Mouse (Mus musculus): ENCODE measurements around the gene Myo1e. TPM values are rescaled to one million over a fixed set of nuclear protein-coding genes. Genes with fewer than 3 reads are reported as not detected.

Gene Myo1e
- total RNA-seq, 2 experiments from 2014 or later: not detected

DNA sequence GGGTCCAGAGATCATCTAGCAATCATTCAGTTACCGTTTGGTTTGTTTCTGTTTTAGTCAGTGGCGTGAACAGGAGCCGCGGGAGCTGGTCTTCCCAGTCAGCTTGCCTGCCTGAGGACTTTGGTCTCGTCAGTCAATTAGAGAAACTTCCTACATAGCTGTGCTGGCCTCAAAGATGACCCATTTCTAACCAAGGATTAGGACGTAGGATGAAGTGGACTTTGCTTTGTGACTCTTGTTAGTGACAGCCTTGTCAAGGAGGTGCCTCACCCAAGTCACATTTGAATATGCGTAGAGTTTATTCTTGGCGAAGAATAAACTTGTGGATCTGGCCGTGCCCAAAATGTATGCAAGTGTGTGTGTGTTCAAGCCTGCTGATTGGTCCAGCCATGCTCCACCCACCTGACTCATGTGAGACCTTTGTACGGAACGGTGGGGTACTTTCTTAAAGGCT, 70.4 kb downstream of the Myo1e start:
- ATAC-seq (replicated peaks; ENCODE audit: poor library complexity): no peak

DNA sequence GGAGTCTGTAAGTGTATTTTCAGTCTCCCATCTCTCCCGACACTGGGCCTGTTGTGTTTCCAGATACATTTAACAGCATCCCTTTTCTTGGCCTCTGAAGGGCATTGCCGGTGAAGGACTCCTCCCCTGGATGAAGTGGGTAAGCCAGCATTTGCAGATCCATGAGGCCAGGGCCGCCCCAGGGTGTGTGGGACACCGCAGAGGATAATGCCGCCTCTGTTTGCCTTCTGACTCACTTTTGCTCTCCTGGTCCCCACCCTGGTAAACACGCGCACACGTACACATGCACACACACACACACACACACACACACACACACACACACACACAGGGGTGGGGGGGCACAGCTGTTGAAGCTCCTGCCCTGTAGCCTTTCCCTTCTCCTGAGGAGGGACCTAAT, 74.3 kb downstream of the Myo1e start:
- ATAC-seq (replicated peaks; ENCODE audit: poor library complexity): no peak

DNA sequence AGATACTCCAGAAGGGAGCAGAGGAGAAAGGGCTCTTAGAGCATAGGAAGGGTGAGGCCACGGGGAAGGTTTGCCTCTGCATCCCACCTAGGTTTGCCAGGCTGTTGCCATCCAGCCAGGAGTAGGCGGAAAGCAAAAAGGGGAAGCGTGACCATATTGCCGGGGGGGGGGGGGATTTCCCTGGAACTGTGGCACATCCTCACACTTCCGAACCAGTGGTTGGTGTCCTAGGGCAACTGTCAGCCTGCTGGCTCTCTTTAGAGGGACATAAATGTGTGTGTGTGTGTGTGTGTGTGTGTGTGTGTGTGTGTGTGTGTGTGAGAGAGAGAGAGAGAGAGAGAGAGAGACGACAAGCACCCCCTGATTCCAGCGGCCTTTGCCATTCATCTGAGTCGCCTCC, 75.0 kb downstream of the Myo1e start:
- ATAC-seq (replicated peaks; ENCODE audit: poor library complexity): peak; percentile 59

DNA sequence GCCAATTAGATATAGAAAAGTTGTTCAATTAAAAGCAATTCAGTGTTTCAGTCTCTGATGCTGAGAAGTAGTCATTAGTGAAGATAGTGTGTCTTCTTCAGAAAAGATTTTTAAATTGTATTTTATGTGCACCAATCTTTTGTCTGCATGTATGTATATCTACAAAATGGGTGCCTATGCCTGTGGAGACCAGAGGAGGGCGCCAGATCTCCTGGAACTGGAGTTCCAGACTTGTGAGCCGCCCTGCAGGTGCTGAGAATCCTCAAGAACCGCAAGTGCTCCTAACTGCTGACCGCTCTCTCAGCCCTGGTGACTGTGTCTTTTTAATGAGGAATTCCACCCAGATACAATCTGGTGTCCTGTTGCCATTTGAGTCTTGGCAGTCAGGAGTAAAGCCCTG, 76.0 kb downstream of the Myo1e start:
- no peak for ATAC-seq (replicated peaks; ENCODE audit: poor library complexity)

DNA sequence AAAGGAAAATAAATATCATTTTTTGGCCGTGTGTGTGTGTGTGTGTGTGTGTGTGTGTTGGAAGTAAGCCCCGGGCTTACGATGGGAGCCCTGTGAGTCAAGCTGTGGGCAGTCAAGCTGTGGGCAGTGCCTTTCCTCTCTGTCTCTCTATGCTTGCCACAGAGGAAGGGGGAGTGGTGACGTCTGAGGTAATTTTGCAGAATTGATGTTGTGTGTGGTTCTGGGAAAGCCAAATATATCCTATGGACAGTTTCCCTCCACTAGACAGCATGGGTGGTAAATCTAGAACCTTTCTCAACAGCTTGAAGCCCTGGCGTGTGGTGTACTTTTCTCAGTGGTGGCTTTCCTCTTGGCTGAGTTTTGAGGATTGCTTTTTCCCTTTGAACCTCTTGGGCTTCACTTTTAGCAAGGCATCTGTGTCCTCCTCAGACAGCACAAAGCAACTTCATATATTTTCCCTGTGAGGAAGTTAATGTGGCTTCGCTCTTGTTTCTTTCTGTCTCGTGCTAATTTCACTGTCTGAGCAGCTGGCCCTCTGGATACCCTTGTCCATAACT, 77.5 kb downstream of the Myo1e start:
- peak; percentile 91 for ATAC-seq (replicated peaks; ENCODE audit: poor library complexity)

DNA sequence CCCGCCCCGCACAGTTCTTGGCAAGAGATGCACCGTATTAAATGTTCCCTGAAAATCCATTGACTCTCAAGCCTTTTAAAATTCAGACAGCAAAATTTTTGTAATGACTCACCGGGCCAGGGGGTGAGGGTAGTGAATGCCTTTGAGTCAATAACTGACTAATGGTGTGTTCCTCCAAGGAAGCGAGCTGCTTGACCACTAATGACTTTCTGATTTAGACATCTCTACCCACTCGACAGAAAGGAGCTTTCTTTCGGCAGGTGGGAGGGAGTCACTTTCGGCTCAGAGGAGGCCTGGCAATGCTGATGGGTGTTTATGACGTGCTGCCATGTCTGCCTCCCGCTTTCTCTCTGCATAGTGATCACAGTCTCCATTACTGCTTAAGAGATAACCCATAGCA, 83.6 kb downstream of the Myo1e start:
- ATAC-seq (replicated peaks; ENCODE audit: poor library complexity): no peak

DNA sequence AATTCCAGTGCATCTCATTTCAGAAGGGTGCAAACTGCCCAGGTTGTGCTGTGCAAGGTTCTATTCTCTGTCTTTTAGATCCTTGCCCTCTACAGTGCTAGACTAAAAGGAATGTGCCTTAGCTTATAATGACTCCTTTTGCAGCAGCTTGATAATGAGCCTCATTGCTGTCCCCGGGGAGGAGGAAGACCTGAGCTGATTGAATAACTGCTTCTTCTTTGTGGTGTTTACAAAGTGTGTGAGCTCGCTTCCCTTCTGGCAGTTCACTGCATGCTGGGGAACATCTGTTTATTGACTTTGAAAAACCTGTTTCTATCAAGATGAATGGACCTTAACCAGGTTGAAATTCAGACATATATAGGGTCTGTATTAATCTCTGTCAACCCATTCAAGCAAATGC, 89.8 kb downstream of the Myo1e start:
- ATAC-seq (replicated peaks; ENCODE audit: poor library complexity): no peak

DNA sequence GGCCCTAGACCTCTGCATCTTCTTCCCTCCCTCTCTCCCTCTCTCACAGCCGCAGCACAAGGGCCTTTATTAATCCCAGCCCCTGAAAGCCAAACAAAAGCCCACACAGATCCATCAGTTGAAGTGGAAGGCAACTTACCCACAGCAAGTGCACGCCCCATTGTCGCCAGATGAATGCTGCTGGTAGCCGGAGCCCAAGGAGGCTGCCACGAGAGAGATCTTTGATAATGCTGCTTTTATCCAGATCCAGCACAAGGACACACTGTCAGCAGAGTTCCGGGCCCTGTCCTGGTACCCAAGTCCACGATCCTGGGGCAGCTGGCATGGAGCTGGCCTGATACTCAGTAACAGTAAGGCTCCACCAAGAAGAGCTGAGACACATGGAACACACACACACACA, 91.1 kb downstream of the Myo1e start:
- 0 out of 2 replicates have a peak, but pooled peaks have one; percentile 17 for ATAC-seq (replicated peaks; ENCODE audit: poor library complexity)

DNA sequence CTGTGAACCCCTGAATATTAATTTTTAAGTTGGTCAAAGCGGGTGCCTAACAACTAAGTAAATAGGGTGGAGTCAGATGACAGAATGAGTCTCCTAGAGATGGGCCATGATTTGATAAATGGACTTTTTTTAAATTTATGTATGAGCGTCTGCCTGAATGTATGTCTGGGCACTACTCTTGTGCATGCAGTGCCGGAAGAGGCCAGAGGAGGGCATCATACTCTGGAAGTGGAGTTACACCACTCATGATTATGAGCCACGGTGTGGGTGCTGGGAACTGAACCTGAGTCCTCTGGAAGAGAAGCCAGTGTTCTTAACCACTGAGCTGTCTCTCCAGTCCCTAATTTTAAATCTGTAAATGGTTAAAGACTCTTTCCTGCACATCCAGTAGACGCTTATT, 93.6 kb downstream of the Myo1e start:
- no peak for ATAC-seq (replicated peaks; ENCODE audit: poor library complexity)

DNA sequence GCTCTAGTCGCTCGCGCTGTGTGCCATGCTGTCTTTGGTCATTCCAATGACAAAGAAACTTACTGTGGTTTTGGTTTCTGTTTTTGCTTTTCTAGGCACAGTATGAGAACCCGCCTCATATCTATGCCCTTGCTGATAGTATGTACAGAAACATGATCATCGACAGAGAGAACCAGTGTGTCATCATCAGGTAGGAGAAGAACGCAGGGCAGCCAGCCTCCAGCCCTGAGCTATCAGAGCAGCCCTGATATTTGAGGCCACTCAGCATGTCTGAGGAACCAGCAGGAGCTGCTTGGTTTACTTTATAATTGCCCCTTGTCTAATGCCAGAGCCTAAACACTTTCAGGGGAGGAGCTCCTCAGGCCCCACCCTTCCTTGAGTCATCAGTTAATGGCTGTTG, 94.4 kb downstream of the Myo1e start:
- ATAC-seq (replicated peaks; ENCODE audit: poor library complexity): no peak

DNA sequence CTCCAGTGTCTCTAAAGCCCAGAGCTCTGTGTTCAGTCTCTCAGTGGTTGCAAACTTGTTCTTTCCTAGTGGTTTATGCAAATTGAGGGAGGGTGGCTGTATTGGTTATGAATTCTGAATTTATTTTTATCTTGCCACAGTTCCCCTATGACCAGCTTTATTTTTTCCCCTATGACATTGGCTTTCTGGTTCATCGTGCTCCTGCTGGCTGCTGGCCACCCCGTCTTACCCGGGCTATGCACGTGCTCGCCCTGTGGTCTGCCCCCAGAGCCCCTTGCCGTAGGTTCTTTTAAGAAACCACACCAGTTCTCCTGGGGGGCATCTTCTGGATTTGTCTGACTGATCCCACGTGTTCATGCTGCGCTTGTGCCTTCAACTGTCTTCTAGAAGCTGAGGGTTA, 97.8 kb downstream of the Myo1e start:
- no peak for ATAC-seq (replicated peaks; ENCODE audit: poor library complexity)

DNA sequence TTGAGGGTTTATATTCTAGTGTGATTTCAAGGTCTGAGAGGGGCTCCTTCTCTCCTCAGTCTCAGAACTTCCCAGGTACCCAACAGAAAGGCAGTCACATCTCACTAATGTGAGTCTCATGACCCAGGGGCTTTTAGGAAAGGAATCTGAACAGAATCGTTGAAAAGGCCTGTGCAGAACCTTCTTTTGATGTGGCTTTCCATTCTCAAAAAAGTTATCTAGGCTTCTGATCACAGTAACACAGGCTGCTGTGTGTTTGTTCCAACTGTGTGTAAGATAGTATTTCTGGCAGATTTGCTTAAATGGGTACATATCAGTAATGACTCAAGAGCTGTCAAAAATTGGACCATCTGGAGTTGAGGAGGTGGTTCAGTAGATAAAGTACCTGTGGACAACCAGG, 102.9 kb downstream of the Myo1e start:
- ATAC-seq (replicated peaks; ENCODE audit: poor library complexity): no peak

DNA sequence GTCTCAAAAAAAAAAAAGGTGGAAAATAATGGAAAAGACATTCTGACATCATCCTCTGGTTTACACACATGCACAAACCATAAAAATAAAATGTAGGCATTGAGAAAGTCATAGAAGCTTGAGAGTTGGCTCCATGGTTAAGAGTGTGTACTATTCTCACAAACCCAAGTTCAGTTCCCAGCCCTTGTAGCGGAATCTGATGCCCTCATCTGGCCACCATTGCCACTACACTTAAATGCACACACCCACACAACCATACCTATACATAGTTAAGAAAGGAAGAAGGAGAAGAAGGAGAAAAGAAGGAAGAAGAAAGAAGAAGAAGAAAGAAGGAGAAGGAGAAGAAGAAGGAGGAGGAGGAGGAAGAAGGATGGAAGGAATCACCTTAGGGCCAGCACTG, 106.9 kb downstream of the Myo1e start:
- no peak for ATAC-seq (replicated peaks; ENCODE audit: poor library complexity)

DNA sequence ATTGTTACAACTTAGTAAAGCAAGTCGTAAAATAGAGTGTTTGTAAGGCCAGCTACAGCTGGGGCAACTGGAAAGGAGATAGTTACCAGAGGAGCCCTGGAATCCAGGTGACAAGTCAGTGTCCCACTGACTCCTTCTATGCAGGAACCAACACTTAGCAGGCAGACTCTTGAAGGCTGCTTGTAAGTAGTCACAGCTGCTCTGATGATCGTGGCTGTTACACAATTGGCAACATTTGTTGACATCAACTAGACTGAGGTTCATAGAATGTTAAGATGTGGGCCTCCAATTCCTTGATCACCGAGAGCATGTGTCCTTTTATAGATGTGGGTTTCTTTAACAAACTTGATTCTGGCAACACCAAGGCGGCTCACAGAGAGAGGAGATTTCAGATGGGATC, 108.0 kb downstream of the Myo1e start:
- no peak for ATAC-seq (replicated peaks; ENCODE audit: poor library complexity)

DNA sequence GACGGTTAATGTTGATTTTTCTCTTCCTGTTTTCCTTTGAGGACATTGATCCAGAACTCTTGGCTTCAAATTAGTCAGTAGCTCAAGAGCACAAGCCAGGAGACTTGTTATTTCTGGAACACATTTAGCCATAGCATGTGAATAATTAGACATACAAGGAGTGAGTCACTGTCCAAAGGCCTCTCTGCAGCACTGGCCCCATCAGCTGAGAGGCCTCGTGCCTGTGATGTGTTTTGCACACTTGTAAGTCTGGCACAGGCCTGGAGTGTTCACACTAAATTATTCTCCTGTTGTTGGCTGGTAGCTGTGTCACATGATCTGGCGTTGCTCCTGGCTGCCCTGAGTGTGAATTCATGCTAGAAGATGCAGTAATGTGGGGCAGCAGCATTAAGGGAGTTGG, 111.5 kb downstream of the Myo1e start:
- ATAC-seq (replicated peaks; ENCODE audit: poor library complexity): no peak

DNA sequence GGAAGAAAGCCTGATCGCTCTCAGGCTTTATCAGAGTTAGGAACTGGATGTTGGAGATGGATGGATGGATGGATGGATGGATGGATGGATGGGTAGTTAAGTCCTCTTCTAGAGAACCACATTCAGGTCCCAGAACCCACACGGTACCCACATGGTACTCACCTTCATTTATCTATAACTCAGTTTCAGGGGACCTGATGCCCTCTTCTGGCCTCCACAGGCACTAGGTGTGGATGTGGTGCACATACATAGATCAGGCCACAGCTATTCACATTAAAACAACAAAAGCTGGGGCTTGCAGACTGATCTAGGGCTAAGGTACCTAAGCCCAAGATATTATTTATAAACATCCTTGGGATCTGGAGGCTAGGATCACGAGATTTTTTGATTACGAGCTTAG, 117.2 kb downstream of the Myo1e start:
- no peak for ATAC-seq (replicated peaks; ENCODE audit: poor library complexity)

DNA sequence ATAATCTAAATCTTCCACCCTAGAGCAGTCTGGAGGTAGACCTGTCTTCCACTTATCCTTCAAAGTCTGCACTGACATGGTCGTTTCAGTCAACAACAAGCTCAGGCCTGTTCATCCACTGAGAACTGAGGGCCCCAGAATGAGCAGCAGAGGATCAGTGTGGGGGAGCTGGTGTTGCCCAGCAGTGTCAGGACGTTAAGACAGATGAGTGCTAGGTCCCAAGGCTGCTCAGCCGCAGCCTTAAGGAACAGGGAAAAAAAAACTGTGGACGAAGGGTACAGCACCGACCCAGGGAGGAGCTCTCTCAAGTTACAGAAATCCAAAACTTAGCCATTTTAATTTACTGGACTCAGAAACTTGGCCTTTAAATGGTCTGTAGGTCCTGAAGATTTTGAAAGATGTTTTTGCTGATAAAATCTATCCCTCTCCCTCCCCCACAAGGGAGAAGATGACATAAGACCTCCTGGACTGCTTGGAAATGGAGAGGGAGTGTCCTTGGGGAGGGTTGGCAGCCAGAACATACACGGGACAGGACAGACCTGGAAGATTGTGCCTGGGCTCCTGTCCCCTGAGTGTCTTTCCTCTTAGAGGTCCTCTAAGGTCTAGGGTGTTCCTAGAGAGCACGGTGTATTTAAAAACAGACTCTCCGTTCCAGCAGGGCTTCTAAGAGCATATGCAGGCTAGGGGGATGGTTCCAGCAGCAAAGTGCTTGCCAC, 118.9 kb downstream of the Myo1e start:
- ATAC-seq (replicated peaks; ENCODE audit: poor library complexity): no peak

DNA sequence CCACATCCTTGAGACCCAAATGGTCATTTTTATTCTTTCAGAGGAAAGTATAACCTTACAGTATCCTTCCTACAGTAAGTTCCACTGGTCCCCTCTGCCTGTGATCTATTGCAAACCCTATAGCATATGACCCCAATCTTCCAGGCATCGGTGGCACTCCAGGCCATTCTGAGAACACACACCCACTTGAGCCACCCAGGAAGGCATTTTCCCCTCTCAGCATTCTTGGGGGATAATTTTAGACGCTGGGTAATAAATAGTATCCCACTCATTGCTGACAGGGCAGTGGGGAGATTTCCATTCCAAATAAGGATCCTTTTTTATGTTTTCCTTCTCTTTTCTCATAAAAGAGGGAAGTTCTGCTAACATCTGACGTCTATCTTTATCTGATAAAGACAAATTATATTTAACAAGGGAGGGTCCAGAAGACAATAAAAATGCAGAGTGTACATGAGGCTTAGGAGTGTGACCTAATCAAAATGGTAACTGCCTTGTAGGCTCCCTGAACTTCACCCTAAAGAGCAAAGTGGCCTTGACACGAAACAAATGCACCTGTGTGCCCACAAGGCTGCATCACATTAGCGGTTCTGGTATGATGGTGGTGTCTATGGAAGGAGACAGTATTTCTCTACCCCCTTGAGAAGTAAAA, 121.2 kb downstream of the Myo1e start:
- no peak for ATAC-seq (replicated peaks; ENCODE audit: poor library complexity)

DNA sequence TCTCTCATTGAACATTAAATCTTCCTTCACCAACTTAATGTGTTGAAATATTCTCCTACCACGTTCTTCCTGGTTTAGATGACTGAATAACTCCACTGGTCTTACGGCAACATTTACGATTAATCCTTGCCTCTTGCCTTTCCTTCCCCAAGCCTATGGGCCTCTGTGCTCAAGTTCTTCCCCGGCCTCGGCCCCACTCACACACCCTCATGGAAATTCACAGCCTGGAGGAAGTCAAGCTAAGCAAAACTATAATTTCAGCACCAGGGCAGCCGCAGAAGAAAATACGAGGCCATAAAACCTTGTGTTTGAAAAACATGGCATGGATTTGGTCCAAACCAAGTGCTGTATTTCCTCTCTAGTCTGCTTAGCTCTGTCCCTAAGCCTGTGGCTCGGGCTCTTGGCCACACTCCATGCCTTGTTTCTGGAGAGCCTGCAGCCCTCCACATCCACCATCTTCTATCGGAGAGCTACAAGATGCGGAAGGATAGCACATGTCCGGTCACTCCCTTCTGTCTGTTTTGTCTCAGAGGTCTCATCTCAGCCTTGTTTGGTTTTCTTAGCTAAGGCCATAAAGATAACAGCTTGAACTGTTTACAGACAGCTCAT, 124.7 kb downstream of the Myo1e start:
- no peak for ATAC-seq (replicated peaks; ENCODE audit: poor library complexity)

DNA sequence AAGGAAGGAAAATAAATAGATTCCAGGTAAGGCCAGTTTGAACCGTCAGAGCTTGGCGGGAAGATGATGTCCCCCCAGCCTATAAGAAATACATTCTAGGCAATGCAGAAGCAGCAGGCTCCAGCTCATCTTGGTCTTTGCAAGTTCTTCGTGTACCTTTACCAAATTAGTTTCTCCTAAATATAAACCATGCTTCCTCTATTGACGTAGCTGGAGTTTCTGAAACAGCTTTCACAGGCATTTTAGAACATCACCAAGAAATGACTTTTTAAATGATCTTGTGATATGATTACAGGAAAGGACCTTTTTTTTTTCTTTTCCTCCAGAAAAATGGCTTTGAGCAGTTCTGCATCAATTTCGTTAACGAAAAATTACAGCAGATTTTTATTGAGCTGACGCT, 131.2 kb downstream of the Myo1e start:
- no peak for ATAC-seq (replicated peaks; ENCODE audit: poor library complexity)

DNA sequence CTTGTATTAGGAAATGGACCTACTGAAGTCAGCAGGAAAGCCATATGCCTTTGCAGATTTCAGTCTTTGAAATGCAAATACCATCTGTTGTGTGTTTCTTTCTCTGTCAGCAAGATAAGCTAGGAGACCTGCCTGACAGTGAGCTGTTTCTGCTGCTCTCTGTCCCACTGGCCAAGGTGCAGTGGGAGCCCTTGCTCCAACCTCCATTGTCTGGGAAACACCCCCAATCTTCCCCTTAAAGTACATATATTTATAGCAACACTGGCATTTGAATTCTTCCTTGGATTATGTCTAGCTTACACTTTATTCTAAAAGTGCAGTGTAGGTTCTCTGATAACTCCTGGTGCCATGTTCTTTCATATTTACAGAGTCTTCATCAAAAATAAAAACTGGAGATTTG, 131.7 kb downstream of the Myo1e start:
- ATAC-seq (replicated peaks; ENCODE audit: poor library complexity): no peak

DNA sequence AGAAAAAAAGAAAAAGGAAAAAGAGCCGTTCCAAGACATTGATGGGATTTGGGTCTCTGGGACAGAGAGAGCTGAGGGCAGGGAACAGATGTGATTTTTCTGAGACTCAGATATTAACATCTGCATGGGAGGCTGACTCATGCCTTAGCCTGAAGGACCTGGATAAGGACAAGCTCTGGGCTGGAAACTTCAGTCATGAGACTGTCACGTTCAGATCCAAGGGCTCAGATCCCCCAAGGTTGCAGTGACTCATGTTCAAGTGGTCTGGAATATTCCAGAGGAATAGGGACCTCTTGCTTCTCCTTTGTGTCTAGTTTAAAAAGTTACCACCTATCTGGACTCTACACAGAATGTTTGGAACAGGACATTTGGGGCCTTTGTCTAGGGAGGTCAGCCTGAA, 142.1 kb downstream of the Myo1e start:
- ATAC-seq (replicated peaks; ENCODE audit: poor library complexity): no peak

Data from megakaryocyte progenitor cell, adult 5-6 weeks (primary cell).